Mouse (Mus musculus) gastrocnemius, postnatal 25 days (tissue): Measurements from ENCODE around the gene Aatk. TPM values are rescaled to one million over a fixed set of nuclear protein-coding genes. Genes with fewer than 3 reads are reported as not detected.

Source experiments
- DNase-seq: peaks from one replicate; pipeline ENCODE4 v3.0.0; 2022
- total RNA-seq, 2 experiments: library from RNA; stranded (reverse); gene quantifications; 1 replicate in 1 of 2; 2 replicates in 1 of 2; pipeline ENCODE4 v1.2.3; 2021

The Aatk gene
- total RNA-seq, 2 experiments from 2014 or later, result 4.8 to 4.9 TPM

DNA sequence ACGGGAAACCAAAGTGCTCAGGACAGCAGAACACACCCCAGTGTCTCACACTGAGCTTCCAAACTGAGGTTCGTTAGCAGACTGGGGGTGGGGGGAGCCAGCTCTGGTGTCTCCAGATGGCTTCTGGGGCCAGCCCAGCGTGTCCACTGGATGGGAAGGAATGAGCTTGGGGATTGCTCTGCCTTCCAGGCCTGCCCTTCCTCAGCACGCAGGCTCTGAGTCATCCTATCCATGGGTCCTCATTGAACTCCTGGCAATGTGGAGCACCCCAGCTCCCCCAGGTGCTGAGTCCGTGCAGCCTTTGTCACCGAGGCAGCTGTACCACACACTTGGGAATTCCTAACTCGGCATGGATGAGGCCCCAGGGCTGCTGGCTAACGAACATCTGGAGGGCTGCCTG, 24.8 kb downstream of the Aatk start:
- DNase-seq, result no peak

DNA sequence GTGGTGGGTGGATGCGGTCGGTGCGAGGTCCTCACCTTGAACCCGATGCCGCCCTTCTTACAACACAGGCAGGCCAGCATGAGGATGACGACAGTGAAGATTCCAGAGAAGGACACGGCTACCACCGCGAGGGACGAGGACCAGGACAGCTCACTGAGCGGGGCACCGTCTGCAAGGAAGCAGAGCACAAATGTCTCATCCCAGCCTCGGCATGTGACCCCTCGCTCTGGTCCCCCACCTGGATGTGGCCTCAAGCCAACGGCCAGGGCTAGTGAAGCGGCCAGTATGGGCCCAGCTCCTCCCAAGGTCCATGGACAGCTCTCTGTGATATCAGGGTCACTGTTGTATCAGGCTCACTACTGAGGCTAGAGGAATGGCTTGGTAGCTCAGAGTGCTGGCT, 25.6 kb downstream of the Aatk start:
- DNase-seq, result no peak

DNA sequence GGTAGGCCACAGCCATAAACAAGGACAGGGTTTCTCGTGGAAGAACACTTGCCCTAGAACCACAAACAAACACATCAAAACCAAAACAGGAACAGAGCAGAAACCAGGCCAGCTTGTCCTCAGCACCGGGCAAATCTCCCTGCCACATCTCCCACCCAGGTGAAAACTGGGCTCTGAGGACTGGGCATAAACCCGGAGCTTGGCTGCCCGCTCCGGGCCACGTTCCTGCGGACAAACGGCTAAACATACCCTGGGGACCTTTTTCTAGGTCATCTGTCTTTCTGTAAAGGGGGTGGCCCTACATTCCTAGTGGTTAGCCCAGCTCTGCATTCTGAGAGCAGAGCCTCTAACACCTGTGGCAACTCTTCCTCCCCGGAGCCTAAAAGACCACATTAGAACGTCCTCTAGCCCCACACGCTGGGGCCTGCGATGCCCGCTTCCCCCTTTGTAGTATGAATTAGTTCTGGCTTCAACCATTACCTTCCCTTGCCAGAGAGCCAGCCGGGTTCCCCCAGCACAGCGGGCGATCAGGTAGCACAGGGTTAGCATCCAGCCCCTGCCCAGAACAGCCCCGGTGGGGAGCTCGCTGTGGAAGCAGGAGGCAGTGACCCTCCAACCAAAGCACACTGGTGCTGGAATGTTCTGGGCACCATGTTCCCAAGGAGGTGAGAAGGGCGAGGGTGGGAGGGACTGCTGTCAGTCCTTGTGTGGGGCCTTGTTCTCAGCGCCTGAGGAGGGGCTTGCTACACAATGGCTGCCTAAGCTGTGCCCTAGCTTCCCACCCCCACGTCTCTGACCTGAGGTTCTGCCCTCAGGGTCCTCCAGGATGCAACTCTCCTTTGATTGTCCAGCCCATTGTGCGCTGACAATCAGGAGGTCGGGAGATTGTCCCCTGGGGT, 27.2 kb downstream of the Aatk start:
- DNase-seq, result no peak

- DNase-seq, result no peak
Measured at GRCm38 (mm10) chr11:120017011-120017410, 30.0 kb downstream of the Aatk start.

DNA sequence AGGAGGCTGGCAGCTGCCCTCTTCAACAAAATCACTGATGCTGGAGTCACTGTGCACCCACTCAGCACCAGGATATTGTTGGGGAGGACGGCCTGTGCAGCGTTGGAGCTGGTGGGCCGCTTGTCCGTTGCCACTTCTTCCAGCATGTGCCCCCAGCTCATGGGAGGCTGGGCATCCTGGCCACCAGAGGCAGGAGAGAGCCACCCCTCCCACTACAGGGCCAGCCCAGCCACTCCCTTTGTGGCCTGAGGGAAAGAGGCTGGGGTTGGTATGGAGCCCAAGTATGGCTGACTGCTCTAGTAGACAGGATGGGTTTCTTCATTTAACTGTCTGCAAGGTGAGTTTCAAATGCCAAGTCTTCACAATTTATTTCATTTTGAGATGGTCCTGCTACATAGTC, 32.2 kb downstream of the Aatk start:
- DNase-seq, result no peak

GRCm38 (mm10) chr11:120013174-120013711, 33.7 kb downstream of the Aatk start:
- DNase-seq, result peak; percentile 58

- DNase-seq, result no peak
Measured at GRCm38 (mm10) chr11:120012702-120013101, 34.3 kb downstream of the Aatk start.

GRCm38 (mm10) chr11:120011761-120012560, 35.0 kb downstream of the Aatk start:
- no peak for DNase-seq

- no peak for DNase-seq
Measured at GRCm38 (mm10) chr11:120011114-120011760, 35.7 kb downstream of the Aatk start.

DNA sequence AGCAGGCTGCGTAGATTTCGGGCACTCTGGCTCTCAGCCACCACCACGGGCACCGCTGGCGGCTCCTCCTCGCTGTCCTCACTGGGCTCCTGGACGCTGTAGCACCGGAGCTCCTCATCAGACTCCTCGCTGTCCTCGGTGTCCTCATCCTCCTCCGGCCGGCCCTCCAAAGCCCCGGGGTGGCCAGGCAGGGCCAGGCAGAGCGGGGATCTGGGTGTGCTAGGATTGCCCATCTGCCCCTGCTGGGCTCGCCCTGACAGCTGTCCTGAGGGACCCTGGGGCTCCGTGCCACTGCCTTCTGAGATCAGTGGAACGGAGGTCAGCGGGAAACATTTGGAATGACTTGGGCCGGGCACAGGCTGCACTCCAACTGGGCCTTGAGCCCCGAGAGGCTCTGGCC, 37.0 kb downstream of the Aatk start:
- DNase-seq, result no peak

- DNase-seq, result no peak
Measured at GRCm38 (mm10) chr11:120008956-120009355, 38.0 kb downstream of the Aatk start.

GRCm38 (mm10) chr11:120008501-120008900, 38.5 kb downstream of the Aatk start:
- DNase-seq, result no peak

GRCm38 (mm10) chr11:120007496-120008080, 39.4 kb downstream of the Aatk start:
- DNase-seq, result no peak

GRCm38 (mm10) chr11:120005434-120006317, 41.3 kb downstream of the Aatk start:
- no peak for DNase-seq

DNA sequence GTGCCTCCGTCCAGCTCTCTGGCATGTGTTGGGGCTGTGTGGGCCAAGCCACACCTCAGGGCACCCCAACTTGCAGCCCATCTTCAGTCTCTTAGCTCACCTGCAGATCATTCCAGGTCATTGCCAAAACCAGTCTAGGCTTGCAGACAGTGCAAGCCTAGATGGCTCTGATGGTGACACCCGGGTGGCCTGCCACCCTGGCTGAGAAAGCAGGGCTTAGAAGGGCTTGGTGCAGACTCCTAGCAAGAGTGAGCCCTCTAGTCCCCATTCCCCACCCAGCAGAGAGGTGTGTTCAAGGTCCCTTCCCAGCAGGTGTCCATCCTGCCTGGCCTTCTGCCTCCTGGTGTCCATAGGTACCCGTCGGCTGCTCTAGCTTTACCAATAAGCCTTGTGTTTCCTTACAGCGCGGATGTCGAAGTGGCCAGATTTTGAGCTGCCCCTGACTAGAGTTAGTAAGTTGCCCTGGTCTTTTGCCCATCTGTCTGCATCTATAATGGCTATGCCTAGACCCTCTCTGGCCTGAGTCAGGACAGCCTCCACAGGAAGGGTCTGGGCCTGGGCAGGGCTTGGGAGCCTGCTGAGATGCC, 44.2 kb downstream of the Aatk start:
- no peak for DNase-seq

DNA sequence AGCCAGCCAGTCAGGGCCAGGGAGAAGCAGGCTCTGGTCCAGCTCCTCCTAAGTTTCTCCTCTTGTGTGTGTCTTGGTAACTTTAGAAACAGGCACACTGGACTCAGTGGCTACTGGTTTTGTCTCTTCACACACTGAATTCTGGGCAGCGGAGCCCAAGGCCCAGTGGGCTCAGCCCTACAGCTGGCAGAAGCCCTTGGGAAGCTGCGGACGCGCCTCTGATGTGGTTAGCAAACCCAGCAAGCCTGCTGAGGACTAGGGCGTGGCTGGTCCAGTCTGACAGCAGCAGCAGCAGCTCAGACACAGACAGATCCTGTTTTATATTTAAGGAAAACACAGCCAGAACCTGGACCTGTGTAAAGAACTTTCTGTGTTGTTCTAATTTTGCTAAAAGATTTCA, 44.9 kb downstream of the Aatk start:
- no peak for DNase-seq

DNA sequence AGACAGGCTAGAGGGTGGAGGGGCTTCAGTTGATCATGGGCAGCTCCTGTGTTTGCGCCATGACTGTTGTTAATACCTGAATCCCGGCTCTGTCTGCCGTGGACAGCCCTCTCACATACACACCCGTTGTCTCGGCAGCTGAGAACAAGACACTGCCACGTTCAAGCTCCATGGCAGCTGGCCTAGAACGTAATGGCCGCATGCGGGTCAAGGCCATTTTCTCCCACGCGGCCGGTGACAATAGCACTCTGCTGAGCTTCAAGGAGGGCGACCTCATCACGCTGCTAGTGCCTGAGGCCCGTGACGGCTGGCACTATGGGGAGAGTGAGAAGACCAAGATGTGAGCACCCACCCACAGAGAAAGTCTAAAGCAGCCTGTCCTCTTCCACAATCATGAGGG, 49.6 kb downstream of the Aatk start:
- no peak for DNase-seq

- DNase-seq, result peak; percentile 80
Measured at GRCm38 (mm10) chr11:119991338-119991678, 55.7 kb downstream of the Aatk start.

DNA sequence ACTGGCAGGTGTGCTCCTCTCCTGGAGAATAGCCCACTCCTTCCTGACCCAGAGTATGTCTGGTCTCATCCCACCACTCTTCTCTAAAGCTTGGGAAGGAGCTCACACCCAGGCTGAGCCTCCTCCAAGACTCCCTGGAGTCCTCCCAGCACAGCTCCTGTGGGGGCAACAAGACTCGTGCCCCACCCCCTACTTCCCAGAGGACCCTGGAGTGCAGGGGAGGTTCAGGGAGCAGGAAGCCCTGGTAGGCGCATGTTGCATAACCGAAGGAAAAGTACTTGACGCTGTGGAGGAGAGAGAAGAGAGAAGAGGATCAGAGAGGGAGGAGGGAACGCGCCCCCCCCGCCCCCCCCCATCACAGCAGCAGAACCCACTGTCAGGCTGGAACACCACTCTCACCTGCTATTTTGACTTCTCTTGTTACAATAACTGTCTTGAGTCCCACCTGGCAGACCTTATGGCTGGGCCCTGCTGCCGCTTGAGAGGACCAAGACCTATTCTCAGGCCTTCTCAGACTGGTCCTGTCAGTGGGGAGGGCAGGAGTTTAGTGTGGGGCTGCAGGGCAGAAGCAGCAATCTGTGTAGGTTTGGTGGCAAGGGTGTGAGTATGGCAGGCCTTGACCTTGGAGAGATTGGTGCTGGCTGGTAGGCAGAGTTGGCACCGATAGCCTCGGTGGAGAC, 56.2 kb downstream of the Aatk start:
- no peak for DNase-seq

DNA sequence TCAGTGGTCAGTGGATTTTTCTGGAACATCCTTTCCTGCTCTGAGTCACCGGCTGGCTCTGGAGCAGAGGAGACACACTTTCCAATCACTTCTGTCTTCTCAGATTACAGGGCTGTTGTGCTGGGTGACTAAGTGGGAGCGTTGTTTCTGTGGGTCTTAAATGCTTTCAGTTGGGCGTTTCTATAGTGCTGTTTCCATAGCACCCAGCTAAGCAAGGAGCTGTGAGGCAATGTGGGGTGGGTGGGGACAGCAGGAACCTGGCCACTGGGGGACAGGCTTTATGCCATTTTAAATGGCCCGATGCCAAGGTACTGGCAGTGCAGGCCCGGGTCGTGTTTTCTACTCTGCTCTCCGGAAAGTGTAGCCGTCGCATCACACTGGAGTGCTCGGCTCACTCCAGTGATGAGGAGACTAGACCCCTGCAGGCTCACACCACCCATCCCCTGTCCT, 57.8 kb downstream of the Aatk start:
- no peak for DNase-seq
